Mouse (Mus musculus): Measurements from ENCODE around the gene Chdh. TPM values are rescaled to one million over a fixed set of nuclear protein-coding genes. Genes with fewer than 3 reads are reported as not detected.

The Chdh gene
- total RNA-seq (2014; fragmentation: Nextera tagmentation) (95.5 and 110 TPM in 2 replicates), total RNA-seq (2017) (95.6 and 95.7 TPM in 2 replicates)

DNA sequence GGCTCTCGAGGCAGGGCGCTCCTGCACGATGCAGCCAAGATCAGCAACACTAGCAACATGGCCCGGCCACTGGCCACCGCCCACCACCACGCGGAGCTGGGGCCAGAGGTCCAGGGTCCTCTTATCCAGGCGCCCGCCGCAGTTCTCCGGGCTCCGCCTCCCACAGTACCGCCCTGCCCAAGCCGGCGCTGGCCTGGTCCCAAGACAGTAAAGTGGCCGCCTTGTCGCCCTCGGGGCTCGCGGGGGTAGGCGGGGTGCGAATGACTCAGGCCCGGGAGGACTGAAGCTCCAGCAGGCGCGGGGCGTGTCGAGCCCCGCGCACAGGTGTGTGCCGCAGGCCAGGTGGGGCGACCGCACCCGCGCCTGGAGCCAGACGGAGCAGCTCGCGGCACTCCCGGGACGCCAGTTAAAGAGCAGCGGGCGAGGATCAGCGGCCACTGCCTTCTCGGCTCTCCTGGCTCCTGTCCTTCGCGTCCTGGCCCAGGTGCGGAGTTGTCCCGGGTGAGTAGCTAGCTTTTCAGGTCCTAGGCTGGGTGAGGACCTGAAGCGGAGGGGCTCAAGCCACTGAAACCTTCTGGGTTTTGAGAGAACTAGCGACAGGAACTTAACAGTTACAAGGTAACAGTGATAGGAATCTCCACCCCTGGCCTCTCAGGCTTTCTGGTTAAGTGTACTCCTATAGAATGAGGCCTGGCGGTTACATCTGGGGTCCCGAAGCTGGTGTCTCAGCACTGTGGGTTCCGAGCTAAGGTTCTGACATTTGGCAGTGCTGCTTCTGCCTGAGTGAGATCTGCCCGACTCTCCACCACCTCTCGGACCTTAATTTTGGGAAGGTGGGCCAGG lies at the start of gene Chdh, which contains the start of gene Il17rb:
Chdh (plus strand) TSS at position 291 of the 843 bp plus-strand sequence.
Il17rb (minus strand) TSS at position 164 of the 843 bp plus-strand sequence.
- ATAC-seq (replicated peaks; ENCODE audit: poor library complexity, severe bottlenecking) = peak; percentile 77

DNA sequence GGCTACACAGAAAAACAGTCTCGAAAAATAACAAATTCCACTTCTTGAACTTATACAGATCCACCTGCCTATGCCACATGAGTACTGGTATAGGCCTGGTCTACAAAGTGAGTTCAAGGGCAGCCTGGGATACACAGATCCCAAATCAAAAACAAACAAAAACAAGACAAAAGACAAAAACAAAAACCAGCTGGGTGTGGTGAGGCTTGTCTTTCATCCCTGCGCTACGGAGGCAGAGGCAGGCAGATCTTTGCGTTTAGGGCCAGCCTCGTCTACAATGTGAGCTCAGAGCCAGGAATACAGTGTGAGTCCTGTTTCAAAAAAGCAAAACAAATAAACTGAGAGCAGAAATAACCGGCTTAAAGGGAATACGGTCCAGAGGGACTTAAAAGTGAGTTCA lies 41.2 kb upstream of the Chdh start:
- no peak for ATAC-seq (replicated peaks; ENCODE audit: poor library complexity, severe bottlenecking)

DNA sequence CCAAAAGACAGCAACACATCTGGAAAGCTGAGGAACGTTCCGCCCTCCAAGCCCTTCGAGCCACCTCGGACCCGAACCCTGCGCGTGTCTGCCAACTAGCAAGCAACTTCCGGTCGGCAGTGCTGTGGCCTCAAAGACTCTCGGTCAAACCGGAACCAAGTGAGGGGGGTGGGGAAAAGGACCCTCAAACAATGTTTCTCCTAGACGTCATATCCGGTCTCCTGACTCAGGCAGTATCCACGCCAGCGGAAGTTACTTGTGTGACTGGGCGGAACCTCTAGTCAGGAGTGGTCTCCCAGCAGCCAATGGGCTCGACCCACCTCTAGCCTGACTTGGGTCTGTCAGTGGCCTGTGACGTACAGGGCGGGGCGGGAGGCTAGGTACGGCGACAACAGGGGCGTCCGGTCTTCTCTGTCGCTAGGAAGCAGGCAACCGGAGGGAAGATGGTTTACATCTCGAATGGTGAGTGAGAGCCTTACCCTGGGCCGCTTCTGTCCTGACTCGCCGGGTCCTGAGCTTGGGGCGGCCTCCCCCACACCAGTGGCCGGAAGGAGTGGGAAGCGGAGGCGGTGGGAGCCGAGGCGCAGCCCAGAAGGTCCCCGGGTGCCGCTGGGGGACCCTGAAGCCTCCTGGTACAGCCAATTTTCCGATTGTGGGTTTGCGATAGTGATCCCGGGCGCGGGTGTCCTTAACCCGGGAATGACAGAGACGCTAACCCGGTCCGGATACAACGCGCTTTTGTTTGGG lies 40.6 kb upstream of the Chdh start, which contains the start of gene Selenok:
Selenok (plus strand) TSS at position 234 of the 747 bp plus-strand sequence.
- ATAC-seq (replicated peaks; ENCODE audit: poor library complexity, severe bottlenecking) = peak; percentile 95

DNA sequence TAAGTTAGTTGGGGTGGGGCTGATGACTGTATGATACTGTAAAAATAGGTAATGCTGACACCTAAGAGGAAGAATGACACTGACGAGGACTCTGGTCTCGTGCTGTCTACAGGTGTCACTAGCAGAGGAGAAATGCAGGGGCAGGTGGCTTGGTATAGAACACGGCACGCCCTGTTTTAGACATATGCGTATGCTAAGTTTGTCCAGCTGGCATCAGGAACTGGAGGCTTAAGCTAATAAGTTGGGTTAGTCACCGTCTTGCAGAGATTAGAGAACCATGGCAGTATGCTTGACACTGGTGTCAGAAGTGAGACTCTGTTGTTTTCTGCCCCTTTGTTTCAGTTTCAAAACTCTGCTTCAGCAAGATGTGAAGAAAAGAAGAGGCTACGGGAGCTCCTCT lies 37.4 kb upstream of the Chdh start:
- no peak for ATAC-seq (replicated peaks; ENCODE audit: poor library complexity, severe bottlenecking)

DNA sequence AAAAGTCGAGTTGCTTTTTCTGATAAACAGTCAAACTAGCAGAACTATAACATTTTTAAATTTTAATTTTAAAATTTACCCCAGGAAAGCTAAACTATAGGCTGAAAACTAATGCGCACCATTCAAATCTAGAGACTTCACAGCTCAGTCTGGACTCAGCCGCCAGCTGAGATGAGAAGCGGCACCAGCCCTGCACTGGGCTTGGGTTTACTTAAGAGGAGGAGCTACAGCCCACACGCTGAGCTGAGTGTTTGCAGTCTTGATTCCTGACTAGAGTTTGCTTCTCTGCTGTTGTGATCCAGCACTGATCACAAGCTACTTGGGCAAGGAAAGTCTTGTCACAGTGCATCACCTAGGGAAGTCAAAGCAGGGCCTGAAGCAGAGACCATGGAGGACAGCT lies 36.8 kb upstream of the Chdh start:
- no peak for ATAC-seq (replicated peaks; ENCODE audit: poor library complexity, severe bottlenecking)

DNA sequence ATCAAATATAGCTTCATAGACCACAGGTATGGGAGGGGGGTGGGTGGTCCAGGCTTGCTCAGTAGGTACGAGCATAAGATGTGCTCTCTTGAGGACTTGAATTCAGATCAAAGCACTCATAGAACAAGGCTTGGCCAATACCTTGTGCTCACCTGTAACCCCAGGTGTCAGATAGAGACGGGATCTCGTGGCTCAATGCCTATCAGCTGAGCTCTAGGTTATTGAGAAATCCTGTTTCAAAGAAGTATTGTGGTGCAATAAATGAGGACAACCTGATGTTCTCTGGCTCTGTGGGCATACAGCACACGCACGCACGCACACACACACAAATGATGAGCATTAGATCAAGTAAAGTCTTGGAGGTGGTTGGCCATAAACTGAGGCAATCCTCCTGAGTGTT lies 31.9 kb upstream of the Chdh start:
- no peak for ATAC-seq (replicated peaks; ENCODE audit: poor library complexity, severe bottlenecking)

DNA sequence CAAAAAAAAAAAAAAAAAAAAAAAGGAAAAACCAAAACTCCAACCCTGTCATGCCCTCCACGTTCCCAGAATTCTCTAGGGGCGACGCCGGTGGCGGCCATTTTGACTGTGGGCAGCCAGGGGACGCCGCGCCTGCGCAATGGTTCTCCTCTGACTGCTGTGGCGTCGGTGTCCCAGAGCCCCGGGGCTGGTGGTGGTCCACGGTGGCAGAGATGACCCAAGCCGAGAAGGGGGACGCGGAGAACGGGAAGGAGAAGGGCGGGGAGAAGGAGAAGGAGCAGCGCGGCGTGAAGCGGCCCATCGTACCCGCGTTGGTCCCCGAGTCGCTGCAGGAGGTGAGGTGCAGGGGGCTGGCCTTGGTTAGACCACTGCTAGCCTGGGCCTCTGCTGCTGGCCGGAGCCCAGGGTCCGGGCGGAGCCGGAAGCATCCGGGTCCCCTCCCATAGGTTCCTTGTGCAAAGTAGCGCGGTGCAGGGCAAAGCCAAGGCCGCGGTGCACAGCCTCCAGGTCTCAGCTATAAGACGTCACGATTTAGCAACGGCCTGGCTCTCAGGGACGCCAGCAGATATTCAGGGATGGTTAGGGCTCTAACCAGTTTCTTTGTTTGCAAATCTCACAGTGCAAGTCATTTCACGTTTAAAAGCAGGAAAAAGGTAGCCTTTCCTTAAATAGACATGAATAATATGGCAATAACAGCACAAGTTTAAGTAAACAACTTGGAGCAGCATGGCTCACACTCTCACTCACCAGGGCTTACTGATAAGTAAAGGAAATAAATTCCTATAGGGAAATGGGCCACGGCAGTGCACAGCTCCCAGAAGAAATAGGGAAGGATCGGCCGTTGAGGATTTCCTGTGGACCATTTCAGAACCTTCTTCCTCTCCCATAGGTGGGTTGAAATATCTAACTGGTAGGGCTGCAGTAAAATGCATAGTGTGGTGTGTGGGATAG lies 30.3 kb upstream of the Chdh start, which contains the start of gene Actr8:
Actr8 (plus strand) TSS at position 84 of the 951 bp plus-strand sequence.
- peak; percentile 86 for ATAC-seq (replicated peaks; ENCODE audit: poor library complexity, severe bottlenecking)

DNA sequence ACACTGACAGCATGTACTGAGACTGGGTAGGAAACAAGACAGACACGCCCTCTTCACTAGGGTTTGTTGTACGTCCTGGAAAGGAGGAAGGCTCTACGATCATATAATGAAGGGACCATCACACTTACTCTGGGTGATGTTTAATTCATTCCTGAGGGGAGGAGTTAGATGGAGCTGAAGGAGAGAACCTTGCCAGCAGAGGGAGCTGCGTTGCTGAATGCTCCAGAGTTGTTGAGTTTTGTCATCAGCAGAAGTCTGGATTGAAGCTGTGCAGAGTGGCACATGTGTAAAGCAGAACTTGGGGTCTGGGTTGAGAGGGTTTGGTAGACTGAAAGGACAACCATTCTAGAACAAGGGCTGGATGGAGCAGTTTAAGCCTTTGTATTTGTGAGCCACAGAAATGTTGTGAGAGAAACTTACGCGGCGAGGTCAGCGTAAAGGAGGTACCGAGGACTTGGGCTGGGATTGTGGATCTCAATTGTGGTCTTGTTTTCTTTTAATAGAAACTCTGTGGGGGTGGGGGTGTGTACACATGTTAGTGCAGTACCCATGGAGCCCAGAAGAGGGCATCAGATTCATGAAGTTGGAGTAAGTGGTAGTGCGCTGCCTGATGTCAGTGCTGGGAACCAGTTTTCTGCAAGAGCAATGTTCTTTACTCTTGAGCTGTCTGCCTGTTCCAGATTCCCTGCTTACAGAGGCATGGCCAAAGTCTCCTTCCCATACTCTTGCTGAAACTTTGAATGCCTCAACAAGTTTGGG lies 28.2 kb upstream of the Chdh start:
- ATAC-seq (replicated peaks; ENCODE audit: poor library complexity, severe bottlenecking) = peak; percentile 52

DNA sequence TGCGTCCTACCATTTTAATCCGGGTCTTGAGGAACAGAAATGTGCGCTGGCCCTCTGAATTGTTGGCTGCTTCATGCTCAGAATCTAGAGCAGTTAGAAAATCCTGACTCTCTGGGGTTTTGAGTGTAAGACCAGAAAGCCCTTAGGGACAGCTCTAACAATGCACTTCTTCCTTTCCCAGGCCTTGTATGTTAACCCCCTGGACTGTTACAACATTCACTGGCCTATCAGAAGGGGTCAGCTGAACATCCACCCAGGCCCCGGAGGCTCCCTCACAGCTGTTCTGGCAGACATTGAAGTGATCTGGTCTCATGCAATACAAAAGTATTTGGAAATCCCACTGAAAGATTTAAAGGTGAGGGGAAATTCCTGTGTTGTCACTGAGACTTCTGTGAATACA lies 22.7 kb upstream of the Chdh start:
- ATAC-seq (replicated peaks; ENCODE audit: poor library complexity, severe bottlenecking) = no peak

DNA sequence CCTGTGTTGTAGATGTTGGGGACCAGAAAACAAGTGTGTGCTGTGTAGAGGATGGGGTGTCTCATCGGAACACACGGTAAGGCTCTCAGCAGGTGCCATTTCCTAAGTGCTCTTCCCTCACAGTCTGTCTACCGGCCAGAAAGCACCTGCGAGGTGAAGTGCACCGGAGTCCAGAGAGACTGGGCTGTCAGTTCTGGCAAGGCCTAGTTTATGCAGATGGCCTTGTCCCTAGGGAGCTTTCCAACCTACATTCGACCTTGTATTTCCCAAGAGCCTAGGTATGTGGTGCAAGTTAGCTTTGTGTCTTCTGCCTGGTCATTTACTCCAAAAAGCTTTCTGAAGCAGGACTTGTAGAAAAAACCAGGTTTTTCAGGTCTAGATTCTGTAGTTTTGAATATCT lies 21.5 kb upstream of the Chdh start:
- ATAC-seq (replicated peaks; ENCODE audit: poor library complexity, severe bottlenecking) = no peak

DNA sequence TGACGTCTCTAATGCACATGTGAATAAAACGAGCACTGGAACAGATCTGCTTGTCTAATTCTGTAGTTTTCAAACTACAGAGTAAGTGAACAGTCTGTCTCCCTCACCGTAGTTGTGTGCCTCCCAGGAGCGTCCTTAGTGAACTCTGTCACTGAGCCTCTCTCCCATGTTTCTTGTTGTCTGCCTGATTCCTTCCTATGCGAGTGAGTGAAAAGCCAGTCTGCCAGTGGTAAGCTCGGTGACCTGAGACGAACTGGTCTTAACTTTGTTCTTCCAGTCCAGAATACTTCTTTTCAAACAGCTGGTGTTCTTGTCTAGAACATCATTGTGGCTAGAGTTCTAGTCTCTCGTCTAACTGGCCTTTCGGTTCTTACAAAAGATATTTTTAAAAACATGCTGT lies 21.1 kb upstream of the Chdh start:
- ATAC-seq (replicated peaks; ENCODE audit: poor library complexity, severe bottlenecking) = no peak

DNA sequence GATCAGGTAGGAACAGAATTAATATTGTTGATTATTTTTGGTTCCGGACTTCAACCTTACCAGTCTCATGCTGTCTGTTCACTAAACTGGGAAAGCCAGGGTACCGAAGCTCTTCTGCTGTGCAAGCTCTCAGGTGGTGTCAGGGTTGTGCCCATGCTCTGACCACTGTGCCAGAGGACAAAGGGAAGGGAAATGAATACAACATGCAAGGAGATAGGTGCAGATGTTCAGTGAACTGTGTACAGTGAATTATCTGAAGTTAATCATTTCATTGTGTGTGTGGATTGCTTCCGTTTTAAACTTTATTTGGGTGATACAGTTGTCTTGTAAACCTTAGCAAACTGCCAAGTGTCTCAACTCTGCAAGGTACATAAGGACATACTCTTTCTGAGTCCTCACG lies 20.5 kb upstream of the Chdh start:
- ATAC-seq (replicated peaks; ENCODE audit: poor library complexity, severe bottlenecking) = no peak

DNA sequence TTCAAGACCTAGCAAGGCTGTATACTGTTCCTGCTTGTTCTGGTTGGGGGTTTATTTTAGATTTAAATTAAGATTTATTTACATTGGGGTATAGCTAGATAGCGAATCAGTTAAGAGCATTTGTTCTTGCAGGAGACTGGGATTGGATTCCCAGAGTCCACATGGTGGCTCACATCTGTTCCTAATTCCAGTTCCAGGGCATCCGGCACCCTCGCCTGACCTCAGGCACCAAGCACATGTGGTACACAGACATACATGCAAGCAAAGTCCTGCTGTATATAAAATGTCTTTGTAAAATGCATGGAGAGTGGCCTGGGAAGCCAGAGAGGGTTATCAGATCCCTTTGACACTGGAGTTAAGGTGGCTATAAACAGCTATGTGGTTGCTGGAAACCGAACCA lies 13.8 kb upstream of the Chdh start:
- ATAC-seq (replicated peaks; ENCODE audit: poor library complexity, severe bottlenecking) = no peak

DNA sequence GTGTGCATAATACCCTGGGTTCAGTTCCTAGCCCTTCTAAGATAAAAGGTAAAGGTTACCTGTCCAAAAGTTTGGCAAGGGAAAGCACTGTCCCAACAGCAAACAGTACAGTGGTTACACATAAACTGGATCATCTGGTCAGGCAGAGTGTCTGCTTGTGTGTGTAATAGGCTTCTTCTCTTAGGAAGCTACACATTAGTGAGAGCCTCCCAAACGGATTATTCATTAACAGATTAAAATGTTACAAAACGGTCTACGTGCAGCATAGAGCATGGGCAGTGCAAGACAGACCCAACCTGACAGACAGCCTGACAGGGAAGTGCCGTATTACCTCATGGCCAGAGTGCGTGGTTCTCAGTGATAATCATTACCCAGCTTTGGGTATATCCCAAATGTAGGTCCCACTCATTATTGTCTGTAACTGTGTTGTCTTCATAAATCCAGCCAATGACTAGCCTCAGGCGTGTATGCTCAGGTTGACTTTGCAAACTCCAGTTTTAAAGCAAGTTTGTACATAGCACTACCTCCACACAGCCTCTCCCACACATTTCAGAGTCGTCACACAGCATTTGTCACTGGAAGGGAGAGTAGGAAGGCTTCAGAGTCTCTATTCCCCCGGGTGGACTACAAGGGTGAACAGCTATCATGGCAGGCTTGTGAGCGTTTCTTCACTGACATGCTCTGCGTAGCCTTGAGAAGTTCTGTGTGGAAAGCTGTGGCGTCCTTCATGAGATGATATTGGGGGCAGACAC lies 12.6 kb upstream of the Chdh start:
- no peak for ATAC-seq (replicated peaks; ENCODE audit: poor library complexity, severe bottlenecking)

DNA sequence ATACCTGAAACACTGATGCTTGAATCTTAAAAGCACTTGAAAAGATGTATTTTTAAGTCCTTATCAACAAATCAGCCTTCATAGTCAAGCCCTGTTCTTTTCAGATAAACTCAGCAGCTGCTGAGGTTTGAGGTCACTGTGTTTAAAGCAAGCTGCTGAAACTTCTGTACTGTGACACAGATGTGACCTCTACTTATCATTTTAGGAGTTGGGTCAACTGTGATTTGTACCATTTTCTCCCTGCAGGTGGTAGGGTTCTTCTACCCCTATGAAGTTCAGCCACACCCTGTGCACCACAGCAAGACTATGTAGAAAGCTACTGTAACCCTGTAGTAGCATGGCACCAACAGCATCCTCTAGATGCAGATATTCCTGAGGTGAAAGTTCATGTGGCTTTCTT lies 11.5 kb upstream of the Chdh start:
- no peak for ATAC-seq (replicated peaks; ENCODE audit: poor library complexity, severe bottlenecking)

DNA sequence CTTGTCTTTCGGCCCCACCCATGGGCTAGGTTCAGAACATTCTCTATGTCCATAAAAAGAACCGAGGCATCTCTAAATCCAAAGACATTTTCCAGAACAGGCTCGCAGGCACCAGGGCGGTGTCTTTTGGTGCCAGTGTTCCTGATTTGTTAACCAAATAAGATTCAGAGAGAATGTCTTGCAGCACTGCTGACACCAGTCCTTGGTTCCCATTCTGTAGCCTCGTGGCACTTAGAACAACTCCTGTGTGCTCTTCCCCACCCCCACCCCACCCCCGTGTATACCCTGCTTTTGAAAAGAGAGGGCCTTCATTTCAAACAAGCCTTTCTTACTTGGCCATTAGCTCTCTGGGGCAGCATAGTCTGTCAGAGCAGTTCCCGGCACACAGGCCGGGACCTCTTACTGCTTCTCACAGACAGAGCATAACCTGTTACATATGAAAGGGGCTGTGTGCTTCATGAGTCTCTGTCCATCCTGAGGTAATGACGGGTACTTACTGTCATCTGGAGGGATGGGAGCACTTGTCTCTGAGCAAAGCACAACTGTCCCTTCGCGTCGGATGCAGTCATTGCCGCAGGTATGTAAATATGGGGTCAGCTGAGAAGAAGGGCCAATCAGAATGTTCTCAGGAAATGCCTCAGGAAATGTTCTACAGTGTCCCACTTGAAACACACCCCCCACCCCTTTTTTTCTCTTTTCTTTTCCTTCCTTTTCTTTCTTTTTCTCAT lies 9.9 kb upstream of the Chdh start:
- no peak for ATAC-seq (replicated peaks; ENCODE audit: poor library complexity, severe bottlenecking)

DNA sequence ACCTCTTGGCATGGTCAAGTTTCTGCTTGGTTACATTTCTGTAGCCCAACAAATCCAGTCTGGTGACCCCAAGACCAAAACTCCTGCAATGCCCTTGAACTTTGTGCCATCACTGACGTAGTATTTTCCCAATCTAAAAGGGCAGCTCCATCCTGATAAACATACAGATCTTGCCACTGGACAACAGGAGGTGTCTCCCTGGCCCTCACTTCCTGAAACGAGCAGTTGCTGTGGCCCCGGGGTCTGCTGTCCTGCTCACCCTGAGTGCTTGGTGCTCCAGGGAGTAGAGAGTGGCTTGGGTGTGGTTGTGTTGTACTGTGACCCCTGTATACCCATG lies 9.4 kb upstream of the Chdh start:
- ATAC-seq (replicated peaks; ENCODE audit: poor library complexity, severe bottlenecking) = peak; percentile 25; the same call in 1 of the 2 replicates

DNA sequence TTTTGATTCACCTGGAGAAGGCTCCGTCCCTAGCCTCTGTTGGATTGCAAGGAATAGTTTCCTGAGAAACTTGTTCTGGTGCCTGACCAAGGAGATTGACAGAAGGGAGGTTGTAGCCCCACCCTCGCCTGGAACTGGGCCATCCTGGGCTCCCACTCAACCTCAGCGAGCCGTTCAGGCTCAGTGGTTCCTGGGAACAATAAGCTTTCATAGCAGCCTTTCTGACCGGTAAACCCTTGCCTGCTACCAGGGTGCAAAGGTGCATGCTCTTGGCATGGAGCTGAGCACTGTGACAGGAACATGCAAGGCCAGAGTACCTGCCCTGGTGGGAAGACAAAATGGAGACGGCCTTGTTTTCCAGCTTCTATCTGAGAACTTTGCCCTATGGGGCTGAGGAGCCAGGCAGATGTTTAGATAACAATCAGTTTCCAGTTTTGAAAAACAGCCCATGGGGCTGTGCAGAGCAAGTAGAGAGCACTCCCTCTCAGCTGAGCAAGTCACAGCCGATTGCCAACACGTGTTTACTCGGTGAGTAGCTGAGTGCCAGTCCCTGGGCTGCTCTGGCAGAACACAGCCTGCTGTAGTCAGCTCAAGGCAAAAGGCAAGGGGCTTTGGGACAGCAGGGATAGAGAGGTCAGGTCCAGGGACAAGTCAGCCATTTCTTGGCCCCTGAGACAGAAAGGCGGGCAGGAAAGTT lies 1.2 kb downstream of the Chdh start:
- no peak for ATAC-seq (replicated peaks; ENCODE audit: poor library complexity, severe bottlenecking)
